Mouse (Mus musculus) intestine, embryonic 16.5 days (tissue): ENCODE results near the gene Rarg. TPM values are rescaled to one million over a fixed set of nuclear protein-coding genes. Genes with fewer than 3 reads are reported as not detected.

ENCODE experiments used
- ATAC-seq: fragments of 200-750 bp; cut with Nextera tagmentation; 2 replicates; pipeline ENCODE4 v1.8.0; 2017; ENCODE audit warnings: moderate TSS enrichment, moderate library complexity
- H3K27ac ChIP-seq: fragments of 300-500 bp; sonication (generic); 2 replicates; pipeline ENCODE4 v1.5.1; 2014; ENCODE audit warnings: mild to moderate bottlenecking, low read length
- H3K27me3 ChIP-seq: fragments of 300-500 bp; sonication (generic); replicated peaks from 2 replicates; pipeline ENCODE4 v1.6.1; 2014; ENCODE audit warnings: low read length, control low read depth, mixed read lengths; ENCODE audit not compliant: control insufficient read depth, insufficient read depth
- H3K36me3 ChIP-seq: fragments of 300-500 bp; sonication (generic); 2 replicates; pipeline ENCODE4 v1.6.1; 2014; ENCODE audit warnings: low read length, control low read depth; ENCODE audit not compliant: control insufficient read depth, insufficient read depth
- H3K4me1 ChIP-seq: fragments of 300-500 bp; sonication (generic); 2 replicates; pipeline ENCODE4 v1.6.1; 2014; ENCODE audit warnings: low read length, control low read depth, mixed read lengths; ENCODE audit not compliant: control insufficient read depth, insufficient read depth
- H3K4me2 ChIP-seq: fragments of 300-500 bp; sonication (generic); 2 replicates; pipeline ENCODE4 v1.6.1; 2014; ENCODE audit warnings: low read depth, low read length, control low read depth
- H3K4me3 ChIP-seq: fragments of 300-500 bp; sonication (generic); 2 replicates; pipeline ENCODE4 v1.5.1; 2014; ENCODE audit warnings: mild to moderate bottlenecking, low read length
- H3K9ac ChIP-seq: fragments of 300-500 bp; sonication (generic); 2 replicates; pipeline ENCODE4 v1.6.1; 2014; ENCODE audit warnings: low read depth, low read length
- H3K9me3 ChIP-seq: fragments of 300-500 bp; sonication (generic); 2 replicates; pipeline ENCODE4 v1.6.1; 2016; ENCODE audit warnings: low read length, control low read depth; ENCODE audit not compliant: control insufficient read depth
- WGBS: fragments of 180-500 bp; shearing (Covaris S2); extraction: QIAGEN DNeasy Blood & Tissue Kit; methylation state at CpG from one replicate; pipeline ENCODE4 v1.1.7; 2014; 5-methylcytosine and 5-hydroxymethylcytosine counted together
- polyA plus RNA-seq: library from polyadenylated mRNA; unstranded; fragments of >200 nt; fragmentation: Nextera tagmentation; extraction: Ambion mirVana; gene quantifications from 2 replicates; pipeline ENCODE4 v1.2.1, GENCODE M21; 2015

Rarg gene
- polyA plus RNA-seq, 1 experiment from 2014 or later = 14.7 TPM

DNA sequence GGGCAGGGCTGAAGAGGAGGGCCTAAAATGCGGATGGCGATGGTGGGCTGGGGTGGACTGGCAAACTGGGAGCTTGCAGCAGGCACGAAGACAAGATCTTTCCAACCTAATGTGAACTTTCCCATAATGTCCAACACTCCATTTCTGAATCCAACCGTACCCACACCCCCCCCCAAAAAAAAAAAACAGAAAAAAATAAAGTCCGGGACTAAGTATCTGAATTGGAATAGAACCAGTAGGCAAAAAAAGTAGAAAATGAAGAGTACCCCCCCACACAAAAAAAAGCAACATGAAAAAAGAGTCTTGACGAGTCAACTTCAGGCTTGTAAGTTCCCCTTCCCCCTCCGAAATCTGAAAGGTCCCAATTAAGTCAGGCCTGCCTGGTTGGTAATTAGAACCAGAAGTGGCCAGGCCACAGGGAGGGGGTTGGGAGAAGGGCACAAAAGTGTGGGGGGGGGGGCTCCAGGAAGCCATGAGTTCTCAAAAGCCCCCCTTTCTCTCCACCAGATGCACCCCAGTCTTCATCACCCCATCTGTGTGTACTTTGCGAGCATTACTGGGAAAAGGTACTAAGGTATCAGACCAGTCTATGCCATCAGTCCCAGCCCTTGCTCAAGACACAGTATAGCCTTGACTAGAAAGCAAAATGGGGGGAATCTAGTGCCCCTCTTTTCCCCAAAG is 9.0 kb downstream of the Rarg start:
- no peak for ATAC-seq
- Histone ChIP-seq H3K4me1 (peaks cover 43% of the 10 kb centered on the region), H3K27me3 (no peaks in the 10 kb centered on the region), H3K9ac (peak overlapping the region; percentile 80), H3K9me3 (no peaks in the 10 kb centered on the region), H3K4me2 (peak overlapping the region; percentile 96), H3K4me3 (peak overlapping the region; percentile 69), H3K27ac (peak overlapping the region; percentile 98), H3K36me3 (no peaks in the 10 kb centered on the region)
- WGBS = 21% methylated on average over 8 of the region's 8 CpGs

DNA sequence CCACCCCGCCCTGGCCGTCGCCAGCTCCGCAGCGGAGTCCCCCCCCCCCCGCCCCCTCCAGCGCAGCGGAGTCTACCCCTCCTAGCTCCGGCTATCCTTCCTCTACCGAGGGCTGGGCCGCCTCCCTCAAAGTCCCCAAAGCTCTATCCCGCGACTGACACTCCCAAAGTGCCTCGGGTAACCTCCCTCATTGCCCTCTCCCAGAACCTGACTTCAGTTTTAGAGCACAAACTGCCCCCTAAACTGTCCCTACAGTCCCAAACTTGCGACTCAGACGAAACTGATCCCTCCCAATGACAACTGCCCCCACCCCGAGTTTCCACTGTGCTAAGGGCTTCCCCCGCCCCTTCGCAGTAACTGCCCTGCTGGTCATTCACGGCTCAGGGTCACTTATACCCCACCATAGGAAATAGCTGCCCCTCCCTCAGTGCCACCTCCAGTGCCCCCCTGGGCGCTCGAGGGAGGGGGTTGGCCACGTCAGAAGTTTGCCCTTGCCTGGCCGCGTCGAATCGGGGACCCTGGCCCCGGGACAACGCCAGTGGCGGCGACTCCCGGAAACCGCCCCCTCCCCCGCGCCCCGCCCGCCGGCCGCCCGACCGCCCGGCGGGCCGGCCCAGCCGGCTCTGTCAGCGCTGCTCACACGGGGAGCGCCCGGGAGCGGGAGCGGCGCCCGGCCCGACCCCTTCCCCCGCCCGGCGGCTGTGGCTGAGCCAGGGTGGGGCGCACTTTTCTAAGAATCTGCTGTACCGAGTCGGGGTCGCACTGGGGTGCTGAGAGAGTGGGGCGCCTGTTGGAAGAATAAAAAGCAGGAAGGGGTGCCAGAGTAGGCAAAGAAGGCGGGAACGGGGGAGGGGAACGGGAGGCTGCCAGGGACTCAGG is 9.8 kb downstream of the Rarg start:
- H3K9me3 ChIP-seq = no peaks in the 10 kb centered on the region
- H3K4me2 ChIP-seq = peak overlapping the region; percentile 96
- no peaks in the 10 kb centered on the region for H3K27me3 ChIP-seq
- peak overlapping the region; percentile 80 for H3K9ac ChIP-seq
- H3K4me1 ChIP-seq = peaks cover 51% of the 10 kb centered on the region
- ATAC-seq = peak; percentile 51
- peak overlapping the region; percentile 98 for H3K27ac ChIP-seq
- under 1% methylated on average over 55 of the region's 65 CpGs for WGBS
- H3K36me3 ChIP-seq = no peaks in the 10 kb centered on the region
- H3K4me3 ChIP-seq = peak overlapping the region; percentile 69

DNA sequence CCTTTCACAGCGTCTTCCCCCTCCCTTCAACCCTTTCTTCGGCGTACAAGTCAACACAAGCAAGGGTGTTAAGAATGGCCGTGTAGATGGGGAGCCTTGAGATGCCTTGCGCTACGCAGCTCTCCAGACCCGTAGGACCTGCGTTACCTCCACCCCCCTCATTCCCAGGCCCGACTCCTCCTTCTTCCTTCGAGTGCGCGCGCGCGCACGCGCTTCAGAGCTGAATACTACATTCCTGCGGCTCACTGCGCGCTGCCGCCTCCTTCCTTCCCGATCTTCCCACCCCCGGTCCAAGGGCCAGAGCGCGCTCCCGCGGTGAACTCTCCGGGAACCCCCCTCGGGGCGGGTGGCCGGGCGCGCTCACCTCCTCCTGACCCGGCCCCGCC is 10.5 kb downstream of the Rarg start:
- peaks cover 52% of the 10 kb centered on the region for H3K4me1 ChIP-seq
- no peaks in the 10 kb centered on the region for H3K9me3 ChIP-seq
- under 1% methylated on average over 35 of the region's 35 CpGs for WGBS
- ATAC-seq = peak; percentile 81
- no peaks in the 10 kb centered on the region for H3K36me3 ChIP-seq
- peak overlapping the region; percentile 96 for H3K4me2 ChIP-seq
- peak overlapping the region; percentile 80 for H3K9ac ChIP-seq
- H3K27ac ChIP-seq = peak overlapping the region; percentile 98
- H3K27me3 ChIP-seq = no peaks in the 10 kb centered on the region
- H3K4me3 ChIP-seq = peak overlapping the region; percentile 69

DNA sequence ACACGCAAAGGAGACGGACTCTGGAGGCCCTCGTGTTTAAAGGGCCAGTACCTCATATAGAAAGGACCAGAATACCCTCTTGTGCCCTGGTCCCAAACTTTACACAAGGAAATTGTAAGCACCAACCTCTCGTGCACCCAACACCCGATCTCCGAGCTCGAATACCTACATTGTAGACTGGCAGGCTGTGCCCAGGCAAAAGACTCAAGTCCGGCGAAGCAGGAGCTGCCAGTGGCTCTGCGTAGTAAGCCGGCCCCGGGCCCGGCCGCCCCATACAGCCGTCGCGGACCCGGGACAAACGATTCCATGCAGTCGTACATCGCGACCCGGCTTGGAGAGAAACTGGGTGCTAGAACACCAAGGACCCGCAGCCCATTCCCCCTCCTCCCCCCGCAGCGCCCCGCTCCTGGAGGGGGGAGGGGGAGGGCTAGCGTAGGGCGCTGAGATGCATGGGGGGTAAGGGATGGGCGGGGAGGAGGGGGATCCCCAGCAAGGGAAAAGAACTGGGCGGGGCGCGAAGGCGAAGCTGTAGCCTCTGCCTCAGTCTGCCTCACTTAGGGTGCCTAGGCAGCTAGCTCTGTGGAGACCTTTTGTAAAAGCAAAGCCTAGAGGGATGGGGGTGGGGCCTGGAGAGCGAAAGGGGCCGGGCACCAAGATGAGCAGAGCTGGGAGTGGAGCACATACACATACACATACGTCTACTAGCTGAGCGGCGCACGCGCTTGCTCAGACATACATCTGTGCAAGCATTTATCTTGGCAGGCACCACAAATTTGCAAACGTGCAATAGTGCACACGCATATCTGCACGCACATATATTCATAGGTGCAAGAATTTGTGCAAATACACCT is 11.2 kb downstream of the Rarg start:
- Histone ChIP-seq H3K9me3 (no peaks in the 10 kb centered on the region), H3K27me3 (no peaks in the 10 kb centered on the region), H3K27ac (peak overlapping the region; percentile 98), H3K36me3 (no peaks in the 10 kb centered on the region), H3K4me2 (peak overlapping the region; percentile 96), H3K4me3 (peak overlapping the region; percentile 69), H3K9ac (peak overlapping the region; percentile 80), H3K4me1 (peaks cover 52% of the 10 kb centered on the region)
- under 1% methylated on average over 37 of the region's 44 CpGs for WGBS
- peak; percentile 77 for ATAC-seq

DNA sequence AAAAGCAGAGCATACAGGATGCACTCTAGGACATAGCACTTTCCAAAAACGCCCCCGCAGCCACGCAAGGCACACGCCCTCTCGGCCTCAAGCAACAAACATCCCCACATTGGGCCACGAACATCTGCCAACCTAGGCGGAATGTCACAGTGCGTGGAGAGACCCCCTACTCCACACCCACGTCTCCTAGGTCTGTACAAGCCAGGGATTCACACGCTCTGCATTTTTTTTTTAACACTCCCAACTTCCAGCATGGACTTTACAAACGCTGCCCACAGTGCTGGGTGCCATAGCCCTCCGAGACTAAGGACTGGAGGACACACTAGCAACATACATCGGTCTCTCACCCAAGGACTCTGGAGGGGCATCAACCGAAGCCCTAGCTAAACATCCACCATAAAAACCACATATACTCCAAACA is 11.8 kb downstream of the Rarg start:
- H3K27ac ChIP-seq = peak overlapping the region; percentile 98
- no peaks in the 10 kb centered on the region for H3K27me3 ChIP-seq
- H3K4me2 ChIP-seq = peak overlapping the region; percentile 96
- H3K9ac ChIP-seq = peak overlapping the region; percentile 80
- H3K4me3 ChIP-seq = peak overlapping the region; percentile 69
- peaks cover 52% of the 10 kb centered on the region for H3K4me1 ChIP-seq
- 0 out of 2 replicates have a peak, but pooled peaks cover 1% of the 10 kb centered on the region for H3K36me3 ChIP-seq
- WGBS = 6% methylated on average over 14 of the region's 14 CpGs
- no peaks in the 10 kb centered on the region for H3K9me3 ChIP-seq
- ATAC-seq = no peak

DNA sequence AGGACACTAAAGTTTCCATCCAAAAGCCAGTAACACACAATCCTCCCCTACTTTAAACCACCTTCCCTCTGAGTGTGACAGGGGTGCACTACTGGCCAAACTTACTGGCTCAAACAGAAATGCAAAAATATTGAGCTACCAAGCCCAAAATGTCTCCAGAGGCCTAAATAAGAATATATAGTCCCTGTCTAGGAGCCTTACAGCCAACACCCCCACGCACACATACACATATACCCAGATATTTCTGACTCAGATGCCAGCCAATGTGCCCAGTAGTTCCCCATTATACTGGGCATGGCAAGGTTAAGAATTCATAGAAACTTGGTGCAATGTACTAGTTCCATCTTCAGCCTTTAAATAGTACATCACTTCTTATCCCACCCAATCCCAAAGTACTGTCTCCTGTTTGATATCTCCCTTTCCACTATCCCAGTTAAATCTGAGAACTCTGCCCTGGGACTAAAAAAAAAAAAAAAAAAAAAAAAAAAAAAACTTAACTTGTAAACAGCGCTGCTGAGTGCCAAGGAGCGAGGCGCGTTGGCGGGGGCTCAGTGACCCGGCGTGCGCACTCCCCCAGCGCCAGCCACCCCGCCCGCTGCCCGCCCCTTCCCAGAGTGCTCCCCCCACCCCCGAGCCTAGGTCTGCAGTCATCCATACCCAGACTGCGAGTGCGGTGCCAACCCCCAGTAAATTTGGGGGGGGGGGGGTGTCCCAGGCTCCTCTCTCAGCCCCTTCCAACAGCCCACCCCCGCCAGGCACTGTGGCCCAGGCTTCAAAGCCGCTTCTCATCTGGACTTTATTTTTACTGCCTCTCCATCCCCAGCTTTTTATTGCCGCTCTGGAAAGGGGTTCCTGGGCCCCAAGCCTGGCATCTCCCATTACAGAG is 12.8 kb downstream of the Rarg start:
- ATAC-seq = no peak
- Histone ChIP-seq H3K4me1 (peaks cover 46% of the 10 kb centered on the region), H3K9ac (peak overlapping the region; percentile 80), H3K4me3 (peak overlapping the region; percentile 69), H3K27me3 (no peaks in the 10 kb centered on the region), H3K9me3 (no peaks in the 10 kb centered on the region), H3K4me2 (peak overlapping the region; percentile 96), H3K36me3 (0 out of 2 replicates have a peak, but pooled peaks cover 3% of the 10 kb centered on the region), H3K27ac (peak overlapping the region; percentile 98)
- 11% methylated on average over 19 of the region's 19 CpGs for WGBS

DNA sequence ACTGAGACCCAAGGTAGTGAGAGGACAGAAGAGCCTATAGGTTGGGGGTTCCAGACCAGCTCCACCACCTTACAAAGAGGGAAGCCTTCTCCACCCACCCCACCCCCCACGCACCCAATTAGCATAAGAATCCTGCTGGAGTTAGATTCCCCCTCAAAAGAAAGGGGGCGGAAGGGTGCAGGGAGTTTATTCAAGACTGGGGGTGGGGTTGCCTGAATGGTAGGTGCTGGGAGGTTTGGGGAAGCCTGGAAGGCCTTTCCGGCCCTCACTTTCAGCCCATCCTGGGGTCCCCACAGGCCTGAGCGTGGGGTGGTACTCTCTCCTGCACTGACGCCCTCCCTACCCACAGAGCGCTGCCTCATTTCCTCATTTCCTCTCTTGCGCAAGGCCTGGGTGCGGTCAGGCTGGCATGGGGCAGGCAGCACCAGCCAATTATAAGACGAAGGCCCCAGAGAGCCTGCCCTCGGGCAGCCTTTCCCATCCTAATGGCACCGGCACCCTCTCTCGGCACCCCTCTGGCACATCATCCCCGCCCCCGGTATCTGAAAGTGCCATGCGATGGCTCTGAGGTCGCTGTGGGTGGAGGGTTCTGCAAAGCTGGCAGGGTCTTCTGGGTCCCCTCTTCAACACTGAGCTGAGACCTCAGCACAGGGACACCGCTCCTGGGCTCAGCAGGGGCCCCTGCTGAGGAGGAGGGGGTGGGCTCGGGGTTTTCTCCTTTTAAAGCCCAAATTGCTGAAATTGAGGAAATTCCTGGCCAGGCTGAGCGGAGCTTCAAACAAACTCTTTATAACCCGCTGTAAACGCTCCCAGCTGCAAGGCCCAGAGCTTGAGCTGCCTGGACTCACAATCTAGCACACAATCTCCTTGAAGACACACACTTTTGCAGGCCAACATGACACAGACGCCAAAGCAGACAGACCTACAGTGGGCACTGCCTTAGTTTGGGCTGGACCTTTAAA is 13.8 kb downstream of the Rarg start:
- 17% methylated on average over 22 of the region's 22 CpGs for WGBS
- H3K4me3 ChIP-seq = peak overlapping the region; percentile 69
- peak; percentile 33 for ATAC-seq

More for the DNA sequence above, 13.8 kb downstream of the Rarg start:
- H3K27me3 ChIP-seq = no peaks in the 10 kb centered on the region
- H3K4me2 ChIP-seq = peak overlapping the region; percentile 96
- no peaks in the 10 kb centered on the region for H3K9me3 ChIP-seq
- H3K4me1 ChIP-seq = peaks cover 39% of the 10 kb centered on the region
- 0 out of 2 replicates have a peak, but pooled peaks cover 3% of the 10 kb centered on the region for H3K36me3 ChIP-seq
- H3K9ac ChIP-seq = peak overlapping the region; percentile 55
- H3K27ac ChIP-seq = peak overlapping the region; percentile 69
